In genomic region chr14:76787601-76788000, GRCm38 (mm10) we compare ENCODE assay signal across 10 mouse cellular contexts.
DNase-seq lines count a peak whose midpoint lies in the region; ATAC-seq and TF ChIP-seq lines count a peak whose summit lies in the region.
"Had no signal": no experiment of that assay in that cellular context is flagged by ENCODE, and none has a peak within 500 bp of the region (broad histone marks: within the 10 kb centered on the region; RNA-seq: fewer than 3 reads in every experiment).

No protein-coding gene starts in this region.

- no peaks in the 10 kb centered on the region for H3K27me3 ChIP-seq in intestine, embryonic 15.5 days (replicated peaks)
- H3K27me3 ChIP-seq in liver, postnatal 0 days (ENCODE audit: insufficient read depth, low read length): no peaks in the 10 kb centered on the region

- no peak overlapping the region for H3K9ac ChIP-seq in intestine, embryonic 15.5 days
- H3K9ac ChIP-seq in liver, postnatal 0 days (replicated peaks): no peak overlapping the region
- H3K9ac ChIP-seq: liver, embryonic 14.5 days had no signal

- no peak for TF ChIP-seq EP300 in liver, postnatal 0 days (IDR thresholded peaks at IDR 0.05; ENCODE audit: low read depth)

- no peak overlapping the region for H3K4me2 ChIP-seq in intestine, embryonic 15.5 days (replicated peaks)
- H3K4me2 ChIP-seq in liver, postnatal 0 days (ENCODE audit: low read depth, low read length): no peak overlapping the region

- DNase-seq in cerebellum, postnatal 10 days: peak; percentile 28 to 40
- DNase-seq in cerebellum, adult 9-10 months: no peak
- peak; percentile 60 for DNase-seq in MN1 (ENCODE audit: low spot score)
- DNase-seq in lung, postnatal 36 days: peak; percentile 66
- DNase-seq in liver, postnatal 0 days: no peak
- no peak for DNase-seq in frontal cortex, postnatal 25 days (ENCODE audit: low spot score in 2 of 2)
- no peak for DNase-seq in left cerebral cortex, adult 18-20 months (ENCODE audit: low spot score in 2 of 2)

- 70% methylated on average over 6 of the region's 6 CpGs for WGBS in intestine, embryonic 15.5 days
- 19% methylated on average over 6 of the region's 6 CpGs for WGBS in liver, postnatal 0 days (ENCODE audit: insufficient replicate concordance)

- H3K4me1 ChIP-seq in intestine, embryonic 15.5 days (replicated peaks): peaks cover 11% of the 10 kb centered on the region
- H3K4me1 ChIP-seq in liver, postnatal 0 days (ENCODE audit: insufficient read depth): peaks cover 4% of the 10 kb centered on the region; the same call in 1 of the 2 replicates

- TF ChIP-seq CTCF in liver, postnatal 0 days (IDR thresholded peaks at IDR 0.05; ENCODE audit: low read depth): no peak

- no peak overlapping the region for H3K4me3 ChIP-seq in intestine, embryonic 15.5 days (replicated peaks)
- no peak overlapping the region for H3K4me3 ChIP-seq in liver, postnatal 0 days (ENCODE audit: low read depth, low read length)

- no peaks in the 10 kb centered on the region for H3K9me3 ChIP-seq in intestine, embryonic 15.5 days
- H3K9me3 ChIP-seq in liver, postnatal 0 days (ENCODE audit: low read length): no peaks in the 10 kb centered on the region

- no peak overlapping the region for H3K27ac ChIP-seq in intestine, embryonic 15.5 days
- H3K27ac ChIP-seq in liver, postnatal 0 days (ENCODE audit: low read depth): no peak overlapping the region
- H3K27ac ChIP-seq: liver, embryonic 14.5 days had no signal

- ATAC-seq in intestine, embryonic 15.5 days: peak; percentile 57
- ATAC-seq in liver, postnatal 0 days: no peak
- ATAC-seq: hindbrain, embryonic 16.5 days had no signal

- H3K36me3 ChIP-seq in intestine, embryonic 15.5 days: no peaks in the 10 kb centered on the region
- H3K36me3 ChIP-seq in liver, postnatal 0 days (replicated peaks; ENCODE audit: insufficient read depth, low read length): no peaks in the 10 kb centered on the region

Comparison
In these comparisons a context has a peak if more than half of its experiments do, and no peak if none do; other contexts are left out.
1. DNase-seq: peak in cerebellum, postnatal 10 days (2 of 2), MN1 (single experiment) and lung, postnatal 36 days (single experiment); none in cerebellum, adult 9-10 months (single experiment), liver, postnatal 0 days (single experiment), frontal cortex, postnatal 25 days (0 of 2) and left cerebral cortex, adult 18-20 months (0 of 2).